Mouse (Mus musculus): ENCODE results near the gene Slc28a3. TPM values are rescaled to one million over a fixed set of nuclear protein-coding genes. Genes with fewer than 3 reads are reported as not detected.

Gene Slc28a3
- polyA plus RNA-seq, 1 experiment from 2014 or later: not detected

DNA sequence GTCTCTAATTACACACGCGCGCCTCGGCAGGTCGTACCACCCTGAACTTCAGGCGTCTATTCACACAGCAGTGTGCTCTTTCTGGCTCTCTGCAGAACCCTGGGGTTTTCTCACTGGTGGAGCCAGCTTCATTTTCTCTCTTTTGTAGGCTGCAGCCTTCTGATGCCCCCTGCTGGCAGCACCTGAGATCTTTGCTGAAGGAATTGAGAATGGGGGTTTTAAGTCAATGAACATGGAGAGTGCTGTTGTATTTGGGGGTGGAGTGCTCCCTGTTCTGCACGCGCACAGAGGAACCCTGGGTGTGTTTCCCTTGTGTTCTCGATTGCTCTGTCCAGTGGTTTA, 21.2 kb downstream of the Slc28a3 start:
- DNase-seq (peak; percentile 78), ATAC-seq (no peak)
- TF ChIP-seq EP300 (IDR thresholded peaks at IDR 0.05; ENCODE audit: low read depth) (no peak), CTCF (IDR thresholded peaks at IDR 0.05; ENCODE audit: low read depth) (peak; percentile 80)
- Histone ChIP-seq H3K27me3 (ENCODE audit: insufficient read depth, low read length) (0 out of 2 replicates have a peak, but pooled peaks cover 3% of the 10 kb centered on the region), H3K27ac (ENCODE audit: low read depth) (no peak overlapping the region), H3K4me3 (ENCODE audit: low read depth, low read length) (no peak overlapping the region), H3K4me2 (ENCODE audit: low read depth, low read length) (peak overlapping the region; percentile 54), H3K9me3 (ENCODE audit: low read length) (no peaks in the 10 kb centered on the region), H3K4me1 (ENCODE audit: insufficient read depth) (no peaks in the 10 kb centered on the region), H3K9ac (replicated peaks) (no peak overlapping the region), H3K36me3 (replicated peaks; ENCODE audit: insufficient read depth, low read length) (no peaks in the 10 kb centered on the region)
- WGBS (ENCODE audit: insufficient replicate concordance): 4% methylated on average over 9 of the region's 9 CpGs

DNA sequence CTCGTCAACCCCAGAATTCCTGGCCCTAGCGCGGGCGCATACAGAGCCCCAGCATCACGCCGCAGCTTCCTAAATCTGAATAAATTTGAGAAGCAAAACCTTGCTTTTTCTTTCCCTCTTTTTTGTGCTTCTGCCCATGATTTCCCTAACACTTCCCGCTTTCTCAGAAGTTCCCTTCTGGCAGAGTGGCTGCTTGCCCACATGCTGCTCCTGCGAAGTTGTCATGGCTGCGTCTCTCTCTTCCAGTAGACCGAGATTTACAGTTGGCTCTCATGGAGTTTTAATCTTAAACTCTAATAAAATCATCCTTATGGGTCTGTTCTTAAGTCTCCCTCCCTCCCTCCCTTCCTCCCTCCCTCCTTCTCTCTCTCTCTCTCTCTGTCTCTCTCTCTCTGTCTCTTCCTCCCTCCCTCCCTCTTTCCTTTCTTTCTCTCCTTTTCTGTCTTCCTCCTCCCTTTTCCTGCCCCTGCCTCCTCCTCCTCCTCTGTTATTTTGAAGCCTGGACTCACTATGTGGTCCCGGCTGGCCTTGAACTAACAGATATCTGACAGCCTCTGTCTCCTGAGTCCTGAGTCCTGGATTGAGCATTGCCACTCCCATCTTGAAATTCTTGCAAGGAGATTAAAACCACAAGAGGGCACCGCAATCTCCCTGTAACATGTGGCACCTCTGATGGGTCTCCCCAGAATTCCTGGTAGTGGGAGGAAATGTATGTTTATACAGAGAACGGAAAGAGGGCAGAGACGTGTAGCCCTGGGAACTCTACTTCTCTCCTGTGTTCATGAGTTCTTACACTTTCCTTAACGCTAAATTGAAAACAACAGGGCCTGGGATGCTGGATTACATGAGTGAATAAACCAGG, 21.8 kb downstream of the Slc28a3 start:
- H3K4me1 ChIP-seq (ENCODE audit: insufficient read depth): no peaks in the 10 kb centered on the region
- no peak overlapping the region for H3K9ac ChIP-seq (replicated peaks)
- peak overlapping the region; percentile 54 for H3K4me2 ChIP-seq (ENCODE audit: low read depth, low read length)
- no peak for DNase-seq
- no peak for ATAC-seq
- 0 out of 2 replicates have a peak, but pooled peaks cover 3% of the 10 kb centered on the region for H3K27me3 ChIP-seq (ENCODE audit: insufficient read depth, low read length)
- H3K9me3 ChIP-seq (ENCODE audit: low read length): no peaks in the 10 kb centered on the region
- H3K27ac ChIP-seq (ENCODE audit: low read depth): no peak overlapping the region
- no peaks in the 10 kb centered on the region for H3K36me3 ChIP-seq (replicated peaks; ENCODE audit: insufficient read depth, low read length)
- TF ChIP-seq EP300 (IDR thresholded peaks at IDR 0.05; ENCODE audit: low read depth) (no peak), CTCF (IDR thresholded peaks at IDR 0.05; ENCODE audit: low read depth) (no peak)
- no peak overlapping the region for H3K4me3 ChIP-seq (ENCODE audit: low read depth, low read length)
- WGBS (ENCODE audit: insufficient replicate concordance): 59% methylated on average over 15 of the region's 15 CpGs

DNA sequence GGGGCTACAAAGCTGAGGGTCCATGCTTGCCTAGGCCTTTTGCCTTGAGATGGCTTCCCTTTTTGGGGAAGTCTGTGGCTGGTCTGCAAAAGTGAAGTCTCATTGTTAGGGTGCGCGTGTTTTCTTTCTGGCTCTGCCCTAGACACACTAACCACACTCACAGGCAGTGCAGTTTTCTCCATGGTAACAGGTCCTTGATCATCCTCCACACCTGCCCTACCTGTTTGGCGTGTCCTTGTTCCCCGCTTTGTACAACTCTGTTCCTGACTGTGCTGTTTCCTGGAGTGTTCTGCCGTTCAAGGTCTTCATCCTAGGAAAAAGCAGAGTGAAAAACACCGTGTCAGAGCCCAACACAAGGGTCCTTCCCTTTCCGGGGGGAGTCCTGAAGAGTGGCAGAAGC, 22.7 kb downstream of the Slc28a3 start:
- Histone ChIP-seq H3K27ac (ENCODE audit: low read depth) (no peak overlapping the region), H3K4me2 (ENCODE audit: low read depth, low read length) (no peak overlapping the region), H3K9ac (replicated peaks) (no peak overlapping the region), H3K36me3 (replicated peaks; ENCODE audit: insufficient read depth, low read length) (no peaks in the 10 kb centered on the region), H3K4me3 (ENCODE audit: low read depth, low read length) (no peak overlapping the region), H3K4me1 (ENCODE audit: insufficient read depth) (no peaks in the 10 kb centered on the region), H3K27me3 (ENCODE audit: insufficient read depth, low read length) (0 out of 2 replicates have a peak, but pooled peaks cover 3% of the 10 kb centered on the region), H3K9me3 (ENCODE audit: low read length) (no peaks in the 10 kb centered on the region)
- no peak for DNase-seq
- no peak for TF ChIP-seq CTCF (IDR thresholded peaks at IDR 0.05; ENCODE audit: low read depth)
- no peak for ATAC-seq
- 71% methylated on average over 7 of the region's 7 CpGs for WGBS (ENCODE audit: insufficient replicate concordance)

- DNase-seq (no peak), ATAC-seq (no peak)
- Histone ChIP-seq H3K4me2 (ENCODE audit: low read depth, low read length) (no peak overlapping the region), H3K4me3 (ENCODE audit: low read depth, low read length) (no peak overlapping the region), H3K9me3 (ENCODE audit: low read length) (no peaks in the 10 kb centered on the region), H3K4me1 (ENCODE audit: insufficient read depth) (no peaks in the 10 kb centered on the region), H3K27me3 (ENCODE audit: insufficient read depth, low read length) (no peaks in the 10 kb centered on the region), H3K36me3 (replicated peaks; ENCODE audit: insufficient read depth, low read length) (no peaks in the 10 kb centered on the region), H3K27ac (ENCODE audit: low read depth) (no peak overlapping the region), H3K9ac (replicated peaks) (no peak overlapping the region)
- TF ChIP-seq CTCF (IDR thresholded peaks at IDR 0.05; ENCODE audit: low read depth): no peak
- no peak for TF ChIP-seq EP300 (IDR thresholded peaks at IDR 0.05; ENCODE audit: low read depth)
- 87% methylated on average over 9 of the region's 9 CpGs for WGBS (ENCODE audit: insufficient replicate concordance)
These were observed 44.5 kb downstream of the Slc28a3 start for GRCm38 (mm10) chr13:58566181-58566580.

- no peak for DNase-seq
- no peak overlapping the region for H3K27ac ChIP-seq (ENCODE audit: low read depth)
- no peaks in the 10 kb centered on the region for H3K9me3 ChIP-seq (ENCODE audit: low read length)
- no peak for ATAC-seq
- no peaks in the 10 kb centered on the region for H3K36me3 ChIP-seq (replicated peaks; ENCODE audit: insufficient read depth, low read length)
- H3K9ac ChIP-seq (replicated peaks): no peak overlapping the region
- H3K4me1 ChIP-seq (ENCODE audit: insufficient read depth): no peaks in the 10 kb centered on the region
- H3K4me3 ChIP-seq (ENCODE audit: low read depth, low read length): no peak overlapping the region
- 0 out of 2 replicates have a peak, but pooled peaks cover 2% of the 10 kb centered on the region for H3K27me3 ChIP-seq (ENCODE audit: insufficient read depth, low read length)
- H3K4me2 ChIP-seq (ENCODE audit: low read depth, low read length): no peak overlapping the region
- TF ChIP-seq EP300 (IDR thresholded peaks at IDR 0.05; ENCODE audit: low read depth) (no peak), CTCF (IDR thresholded peaks at IDR 0.05; ENCODE audit: low read depth) (no peak)
- 74% methylated on average over 15 of the region's 15 CpGs for WGBS (ENCODE audit: insufficient replicate concordance)
These were observed 50.1 kb downstream of the Slc28a3 start for GRCm38 (mm10) chr13:58560497-58561138.

- Histone ChIP-seq H3K4me2 (ENCODE audit: low read depth, low read length) (no peak overlapping the region), H3K27ac (ENCODE audit: low read depth) (no peak overlapping the region), H3K9me3 (ENCODE audit: low read length) (no peaks in the 10 kb centered on the region), H3K27me3 (ENCODE audit: insufficient read depth, low read length) (0 out of 2 replicates have a peak, but pooled peaks cover 2% of the 10 kb centered on the region), H3K4me1 (ENCODE audit: insufficient read depth) (no peaks in the 10 kb centered on the region), H3K9ac (replicated peaks) (no peak overlapping the region), H3K36me3 (replicated peaks; ENCODE audit: insufficient read depth, low read length) (no peaks in the 10 kb centered on the region), H3K4me3 (ENCODE audit: low read depth, low read length) (no peak overlapping the region)
- DNase-seq (no peak), ATAC-seq (no peak)
- WGBS (ENCODE audit: insufficient replicate concordance): 70% methylated on average over 12 of the region's 12 CpGs
- TF ChIP-seq EP300 (IDR thresholded peaks at IDR 0.05; ENCODE audit: low read depth): no peak
- TF ChIP-seq CTCF (IDR thresholded peaks at IDR 0.05; ENCODE audit: low read depth): no peak
These were observed 52.5 kb downstream of the Slc28a3 start for GRCm38 (mm10) chr13:58558216-58558615.
